Mouse (Mus musculus) myocyte (in vitro differentiated cells): ENCODE results near the gene Med16.

Experiments
- CEBPB ChIP-seq: IDR thresholded peaks from 2 replicates; pipeline ENCODE4 v1.6.1; 2011; ENCODE audit warnings: mild to moderate bottlenecking, moderate library complexity; ENCODE audit not compliant: poor library complexity, insufficient read depth, severe bottlenecking
- E2F4 ChIP-seq: IDR thresholded peaks from one replicate; pipeline ENCODE4 v1.6.1; 2011; ENCODE audit warnings: mild to moderate bottlenecking, control low read depth, moderate library complexity; ENCODE audit not compliant: insufficient read depth
- MAX ChIP-seq: IDR thresholded peaks from one replicate; pipeline ENCODE4 v1.6.1; 2011; ENCODE audit warnings: low read depth, mild to moderate bottlenecking, control low read depth
- MYOD1 ChIP-seq, 3 experiments: IDR thresholded peaks; one replicate each; pipeline ENCODE4 v1.6.1; 2011; ENCODE audit warnings: control low read depth in 2 of 3, low read depth in 2 of 3, mild to moderate bottlenecking in 2 of 3, moderate library complexity in 1 of 3; ENCODE audit not compliant: insufficient read length in 2 of 3, control insufficient read depth in 1 of 3
- MYOG ChIP-seq, 3 experiments: IDR thresholded peaks; one replicate each; pipeline ENCODE4 v1.6.1; 2011; ENCODE audit warnings: control low read depth in 2 of 3, low read depth in 2 of 3, mild to moderate bottlenecking in 2 of 3; ENCODE audit not compliant: insufficient read length in 2 of 3, control insufficient read depth in 1 of 3, insufficient read depth in 1 of 3
- POLR2A ChIP-seq: IDR thresholded peaks from one replicate; pipeline ENCODE4 v1.6.1; 2011; ENCODE audit warnings: low read depth, mild to moderate bottlenecking, control low read depth, moderate library complexity; ENCODE audit not compliant: insufficient read length
- POLR2AphosphoS2 ChIP-seq: IDR thresholded peaks from one replicate; pipeline ENCODE4 v1.6.1; 2011; ENCODE audit warnings: low read depth, control low read depth; ENCODE audit not compliant: insufficient read length
- REST ChIP-seq: IDR thresholded peaks from one replicate; pipeline ENCODE4 v1.6.1; 2011; ENCODE audit warnings: mild to moderate bottlenecking, control low read depth, moderate library complexity; ENCODE audit not compliant: insufficient read depth, insufficient read length
- SRF ChIP-seq: IDR thresholded peaks from one replicate; pipeline ENCODE4 v1.6.1; 2011; ENCODE audit warnings: low read depth; ENCODE audit not compliant: control insufficient read depth, insufficient read length
- TCF3 ChIP-seq: IDR thresholded peaks from one replicate; pipeline ENCODE4 v1.6.1; 2011; ENCODE audit warnings: low read depth, control low read depth; ENCODE audit not compliant: insufficient read length
- USF1 ChIP-seq: IDR thresholded peaks from one replicate; pipeline ENCODE4 v1.6.1; 2011; ENCODE audit warnings: low read depth, mild to moderate bottlenecking, control low read depth, moderate library complexity

GRCm38 (mm10) chr10:79877757-79878156 lies 31.0 kb downstream of the Med16 start:
- TF ChIP-seq E2F4 (no peak), POLR2AphosphoS2 (no peak), POLR2A (no peak), MYOD1 (IDR thresholded peaks at IDR 0.05; ENCODE audit: control insufficient read depth in 1 of 3, insufficient read length in 2 of 3, low read depth in 2 of 3) (no peak), MYOG (IDR thresholded peaks at IDR 0.05; ENCODE audit: control insufficient read depth in 1 of 3, insufficient read depth in 1 of 3, insufficient read length in 2 of 3, low read depth in 2 of 3) (no peak), USF1 (no peak), MAX (no peak), CEBPB (no peak), SRF (no peak), TCF3 (no peak), REST (no peak)
